Mouse (Mus musculus) liver, embryonic 15.5 days (tissue): ENCODE results near the gene Ubqln4. TPM values are rescaled to one million over a fixed set of nuclear protein-coding genes. Genes with fewer than 3 reads are reported as not detected.
A peak's percentile ranks its signal among the peaks of the same experiment; 100 is the strongest.

Source experiments
- ATAC-seq: fragments of 200-750 bp; cut with Nextera tagmentation; 2 replicates; pipeline ENCODE4 v1.8.0; 2017; ENCODE audit warnings: moderate number of reproducible peaks, mild to moderate bottlenecking, moderate library complexity; ENCODE audit not compliant: insufficient read depth
- H3K27ac ChIP-seq: fragments of 300-500 bp; sonication (generic); replicated peaks from 2 replicates; pipeline ENCODE4 v1.5.1; 2015; ENCODE audit warnings: mild to moderate bottlenecking, inconsistent platforms
- H3K27me3 ChIP-seq: fragments of 300-500 bp; sonication (generic); 2 replicates; pipeline ENCODE4 v1.6.1; 2015; ENCODE audit warnings: mild to moderate bottlenecking, inconsistent platforms
- H3K36me3 ChIP-seq: fragments of 300-500 bp; sonication (generic); replicated peaks from 2 replicates; pipeline ENCODE4 v1.6.1; 2015; ENCODE audit warnings: moderate library complexity, mild to moderate bottlenecking, inconsistent platforms
- H3K4me1 ChIP-seq: fragments of 300-500 bp; sonication (generic); replicated peaks from 2 replicates; pipeline ENCODE4 v1.6.1; 2015; ENCODE audit warnings: inconsistent platforms
- H3K4me2 ChIP-seq: fragments of 300-500 bp; sonication (generic); 2 replicates; pipeline ENCODE4 v1.6.1; 2015; ENCODE audit warnings: moderate library complexity, mild to moderate bottlenecking, inconsistent platforms
- H3K4me3 ChIP-seq: fragments of 300-500 bp; sonication (generic); replicated peaks from 2 replicates; pipeline ENCODE4 v1.5.1; 2015; ENCODE audit warnings: mild to moderate bottlenecking, inconsistent platforms
- H3K9ac ChIP-seq: fragments of 300-500 bp; sonication (generic); 2 replicates; pipeline ENCODE4 v1.6.1; 2015; ENCODE audit warnings: moderate library complexity, mild to moderate bottlenecking, inconsistent platforms
- H3K9me3 ChIP-seq: fragments of 300-500 bp; sonication (generic); replicated peaks from 2 replicates; pipeline ENCODE4 v1.6.1; 2016; ENCODE audit warnings: inconsistent platforms
- WGBS: fragments of 180-500 bp; shearing (Covaris S2); methylation state at CpG from one replicate; pipeline ENCODE4 v1.1.7; 2015; ENCODE audit warnings: mixed read lengths; ENCODE audit not compliant: insufficient replicate concordance; 5-methylcytosine and 5-hydroxymethylcytosine counted together
- polyA plus RNA-seq: library from polyadenylated mRNA; unstranded; fragments of >200 nt; fragmentation: Nextera tagmentation; extraction: Ambion mirVana; gene quantifications from 2 replicates; pipeline ENCODE4 v1.2.1, GENCODE M21; 2015

Ubqln4 gene
- polyA plus RNA-seq, 1 experiment from 2014 or later: 19.8 TPM

GRCm38 (mm10) chr3:88555069-88555605 lies 1.6 kb downstream of the Ubqln4 start:
- no peaks in the 10 kb centered on the region for H3K27me3 ChIP-seq
- WGBS: 86% methylated on average over 5 of the region's 5 CpGs
- H3K27ac ChIP-seq: no peak overlapping the region
- peaks cover 47% of the 10 kb centered on the region for H3K36me3 ChIP-seq
- H3K9me3 ChIP-seq: no peaks in the 10 kb centered on the region
- no peak overlapping the region for H3K4me3 ChIP-seq
- H3K9ac ChIP-seq: no peak overlapping the region
- ATAC-seq: no peak
- H3K4me1 ChIP-seq: peaks cover 50% of the 10 kb centered on the region
- H3K4me2 ChIP-seq: peak overlapping the region; percentile 99

- Histone ChIP-seq H3K9me3 (no peaks in the 10 kb centered on the region), H3K9ac (no peak overlapping the region), H3K27me3 (no peaks in the 10 kb centered on the region), H3K27ac (no peak overlapping the region), H3K36me3 (peaks cover 52% of the 10 kb centered on the region), H3K4me1 (peaks cover 44% of the 10 kb centered on the region), H3K4me2 (peak overlapping the region; percentile 99; the same call in 1 of the 2 replicates), H3K4me3 (no peak overlapping the region)
- 89% methylated on average over 6 of the region's 6 CpGs for WGBS
- ATAC-seq: no peak
These were observed 2.2 kb downstream of the Ubqln4 start for GRCm38 (mm10) chr3:88555731-88556130.

GRCm38 (mm10) chr3:88556616-88557015 lies 3.1 kb downstream of the Ubqln4 start:
- no peak overlapping the region for H3K27ac ChIP-seq
- H3K36me3 ChIP-seq: peaks cover 61% of the 10 kb centered on the region
- H3K9me3 ChIP-seq: no peaks in the 10 kb centered on the region
- no peak overlapping the region for H3K9ac ChIP-seq
- ATAC-seq: no peak
- no peak overlapping the region for H3K4me2 ChIP-seq
- H3K27me3 ChIP-seq: no peaks in the 10 kb centered on the region
- peaks cover 35% of the 10 kb centered on the region for H3K4me1 ChIP-seq
- 85% methylated on average over 8 of the region's 8 CpGs for WGBS
- no peak overlapping the region for H3K4me3 ChIP-seq

- ATAC-seq: no peak
- H3K4me2 ChIP-seq: no peak overlapping the region
- no peak overlapping the region for H3K9ac ChIP-seq
- no peak overlapping the region for H3K27ac ChIP-seq
- H3K4me3 ChIP-seq: no peak overlapping the region
- peaks cover 12% of the 10 kb centered on the region for H3K4me1 ChIP-seq
- H3K36me3 ChIP-seq: peaks cover 91% of the 10 kb centered on the region
- H3K9me3 ChIP-seq: no peaks in the 10 kb centered on the region
- no peaks in the 10 kb centered on the region for H3K27me3 ChIP-seq
- WGBS: 82% methylated on average over 9 of the region's 9 CpGs
These were observed 6.0 kb downstream of the Ubqln4 start for GRCm38 (mm10) chr3:88559596-88559995.

- 71% methylated on average over 4 of the region's 4 CpGs for WGBS
- Histone ChIP-seq H3K4me1 (0 out of 2 replicates have a peak, but pooled peaks cover 4% of the 10 kb centered on the region), H3K9ac (no peak overlapping the region), H3K4me3 (no peak overlapping the region), H3K36me3 (peaks cover 95% of the 10 kb centered on the region), H3K27ac (no peak overlapping the region), H3K9me3 (no peaks in the 10 kb centered on the region), H3K27me3 (no peaks in the 10 kb centered on the region), H3K4me2 (no peak overlapping the region)
- no peak for ATAC-seq
These were observed 8.4 kb downstream of the Ubqln4 start for GRCm38 (mm10) chr3:88561989-88562388.

GRCm38 (mm10) chr3:88563442-88563841 lies 9.9 kb downstream of the Ubqln4 start:
- no peaks in the 10 kb centered on the region for H3K27me3 ChIP-seq
- H3K36me3 ChIP-seq: peaks cover 94% of the 10 kb centered on the region
- H3K9me3 ChIP-seq: no peaks in the 10 kb centered on the region
- H3K4me3 ChIP-seq: no peak overlapping the region
- 70% methylated on average over 4 of the region's 4 CpGs for WGBS
- peaks cover 15% of the 10 kb centered on the region for H3K4me1 ChIP-seq
- no peak overlapping the region for H3K27ac ChIP-seq
- H3K4me2 ChIP-seq: no peak overlapping the region
- ATAC-seq: no peak
- H3K9ac ChIP-seq: no peak overlapping the region

- no peak overlapping the region for H3K27ac ChIP-seq
- ATAC-seq: no peak
- peaks cover 97% of the 10 kb centered on the region for H3K36me3 ChIP-seq
- H3K4me1 ChIP-seq: peaks cover 18% of the 10 kb centered on the region
- no peak overlapping the region for H3K4me2 ChIP-seq
- H3K27me3 ChIP-seq: no peaks in the 10 kb centered on the region
- H3K9ac ChIP-seq: no peak overlapping the region
- H3K9me3 ChIP-seq: no peaks in the 10 kb centered on the region
- 81% methylated on average over 7 of the region's 7 CpGs for WGBS
- no peak overlapping the region for H3K4me3 ChIP-seq
These were observed 10.4 kb downstream of the Ubqln4 start for GRCm38 (mm10) chr3:88563966-88564365.

GRCm38 (mm10) chr3:88566116-88566515 lies 12.6 kb downstream of the Ubqln4 start:
- WGBS: 79% methylated on average over 3 of the region's 3 CpGs
- peaks cover 87% of the 10 kb centered on the region for H3K36me3 ChIP-seq

GRCm38 (mm10) chr3:88566536-88567061 lies 13.0 kb downstream of the Ubqln4 start:
- H3K4me3 ChIP-seq: no peak overlapping the region
- WGBS: 67% methylated on average over 4 of the region's 4 CpGs
- peak overlapping the region; percentile 65 for H3K27ac ChIP-seq
- H3K4me2 ChIP-seq: no peak overlapping the region
- H3K4me1 ChIP-seq: peaks cover 24% of the 10 kb centered on the region
- no peak for ATAC-seq
- H3K9ac ChIP-seq: no peak overlapping the region
- H3K27me3 ChIP-seq: no peaks in the 10 kb centered on the region
- H3K9me3 ChIP-seq: no peaks in the 10 kb centered on the region
- peaks cover 82% of the 10 kb centered on the region for H3K36me3 ChIP-seq

More at GRCm38 (mm10) chr3:88566116-88566515, 12.6 kb downstream of the Ubqln4 start:
- ATAC-seq: no peak
- Histone ChIP-seq H3K4me1 (peaks cover 24% of the 10 kb centered on the region), H3K27ac (peak overlapping the region; percentile 65), H3K4me3 (no peak overlapping the region), H3K9ac (no peak overlapping the region), H3K27me3 (no peaks in the 10 kb centered on the region), H3K4me2 (no peak overlapping the region), H3K9me3 (no peaks in the 10 kb centered on the region)

GRCm38 (mm10) chr3:88567892-88568291 lies 14.3 kb downstream of the Ubqln4 start:
- ATAC-seq: no peak
- no peaks in the 10 kb centered on the region for H3K27me3 ChIP-seq
- H3K4me2 ChIP-seq: no peak overlapping the region
- H3K36me3 ChIP-seq: peaks cover 69% of the 10 kb centered on the region
- H3K4me3 ChIP-seq: no peak overlapping the region
- WGBS: 78% methylated on average over 6 of the region's 6 CpGs
- peak overlapping the region; percentile 67 for H3K27ac ChIP-seq
- no peak overlapping the region for H3K9ac ChIP-seq
- no peaks in the 10 kb centered on the region for H3K9me3 ChIP-seq
- peaks cover 24% of the 10 kb centered on the region for H3K4me1 ChIP-seq

- Histone ChIP-seq H3K4me1 (peaks cover 24% of the 10 kb centered on the region), H3K4me3 (no peak overlapping the region), H3K36me3 (peaks cover 62% of the 10 kb centered on the region), H3K27ac (peak overlapping the region; percentile 67), H3K4me2 (no peak overlapping the region), H3K9ac (no peak overlapping the region), H3K27me3 (no peaks in the 10 kb centered on the region), H3K9me3 (no peaks in the 10 kb centered on the region)
- 73% methylated on average over 2 of the region's 2 CpGs for WGBS
- ATAC-seq: 0 out of 2 replicates have a peak, but pooled peaks have one; percentile 29
These were observed 15.1 kb downstream of the Ubqln4 start for GRCm38 (mm10) chr3:88568615-88569014.

GRCm38 (mm10) chr3:88569093-88569492 lies 15.5 kb downstream of the Ubqln4 start:
- Histone ChIP-seq H3K4me3 (no peak overlapping the region), H3K4me1 (peaks cover 24% of the 10 kb centered on the region), H3K4me2 (no peak overlapping the region), H3K9me3 (no peaks in the 10 kb centered on the region), H3K27ac (peak overlapping the region; percentile 67), H3K27me3 (no peaks in the 10 kb centered on the region), H3K9ac (no peak overlapping the region), H3K36me3 (peaks cover 57% of the 10 kb centered on the region)
- WGBS: 65% methylated on average over 2 of the region's 2 CpGs
- peak; percentile 72 for ATAC-seq
